Mouse (Mus musculus) left cerebral cortex, postnatal 36 days (tissue): ENCODE data around the gene Gm5591. TPM values are rescaled to one million over a fixed set of nuclear protein-coding genes. Genes with fewer than 3 reads are reported as not detected.
"Not testable (repeated sequence)": the region's sequence is repeated elsewhere in the genome, so short reads cannot be mapped to it uniquely, and the experiment has no call there.

Experiments used
- DNase-seq, 2 experiments: peaks; one replicate each; pipeline ENCODE4 v3.0.0; 2021 to 2022; ENCODE audit warnings: low spot score in 2 of 2, mixed read lengths in 1 of 2
- intact Hi-C: fragments of 180-260 bp; cut with DNase I; formaldehyde crosslinking; loops from one replicate; pipeline ENCODE4 v1.15.1; 2025
- total RNA-seq, 2 experiments: library from RNA; stranded (reverse); gene quantifications; 2 replicates each; pipeline ENCODE4 v1.2.3; 2021

Gene Gm5591
- not detected for total RNA-seq

DNA sequence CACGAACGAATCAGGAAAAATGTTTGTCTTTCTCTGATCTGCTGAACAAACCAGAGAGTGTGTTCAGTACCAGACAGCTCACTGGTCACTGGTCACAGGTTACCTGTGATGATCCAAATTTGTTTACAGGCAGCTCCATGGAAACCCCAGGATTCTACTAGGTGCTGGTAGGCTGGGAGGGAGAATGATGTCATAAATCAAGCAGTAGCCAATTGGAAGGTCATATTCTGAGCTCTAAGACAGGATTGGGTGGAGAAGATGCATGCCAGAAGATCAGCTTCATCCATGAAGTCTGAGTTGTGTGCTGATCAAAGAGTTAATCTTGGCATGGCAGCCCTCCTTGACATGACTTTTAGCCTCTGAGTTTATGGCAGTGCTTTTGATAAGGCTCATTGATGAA lies at the start of gene Gm5591:
TSS of gene Gm5591 (minus strand) at position 101 of the 400 bp plus-strand sequence.
- DNase-seq, intact Hi-C loops: not testable (repeated sequence)

- intact Hi-C loops, DNase-seq: not testable (repeated sequence)
These were observed 39.5 kb downstream of the Gm5591 start for GRCm38 (mm10) chr7:38488468-38488867.
